Mouse (Mus musculus) embryonic fibroblast, embryonic 13.5 days (primary cell): Measurements from ENCODE around the gene Pde4d.

ENCODE experiments used
- CTCF ChIP-seq: IDR thresholded peaks from 2 replicates; pipeline ENCODE4 v1.5.1; 2011; ENCODE audit warnings: mild to moderate bottlenecking, control low read depth, low read length, moderate library complexity, borderline replicate concordance; ENCODE audit not compliant: insufficient read depth
- POLR2A ChIP-seq: IDR thresholded peaks from 2 replicates; pipeline ENCODE4 v1.6.1; 2011; ENCODE audit warnings: low read depth, mild to moderate bottlenecking, control low read depth, low read length, moderate library complexity

DNA sequence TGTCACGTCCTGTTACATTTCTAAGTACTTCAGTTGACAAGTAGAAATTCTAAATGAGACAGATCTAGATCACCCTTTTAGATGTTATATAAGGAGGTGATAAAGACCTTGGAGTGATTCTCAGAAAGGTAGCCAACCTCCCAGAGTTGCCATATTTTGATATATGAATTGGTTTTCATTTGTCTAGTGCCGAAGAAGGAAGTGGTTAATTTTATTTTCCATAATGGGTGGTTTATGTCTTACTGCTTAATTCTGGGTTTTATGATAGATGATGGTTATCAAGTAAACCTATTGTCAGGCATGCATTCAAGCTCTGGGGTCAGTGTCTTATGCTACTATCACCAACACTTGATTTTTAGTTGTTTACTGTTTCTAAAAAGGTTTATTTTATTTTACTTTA lies 1.4 kb downstream of the Pde4d start:
- TF ChIP-seq POLR2A, result no peak
- no peak for TF ChIP-seq CTCF
